Mouse (Mus musculus) urinary bladder, adult 2 months (tissue): ENCODE measurements around the gene Rtkn2. TPM values are rescaled to one million over a fixed set of nuclear protein-coding genes. Genes with fewer than 3 reads are reported as not detected.

Experiments
- DNase-seq: peaks from one replicate; pipeline ENCODE4 v3.0.0; 2022; ENCODE audit warnings: low spot score
- polyA plus RNA-seq: library from polyadenylated mRNA; depleted of rRNA; stranded (reverse); fragments of >200 nt; gene quantifications from 2 replicates; pipeline ENCODE4 v1.2.3, GENCODE M21; 2012; rRNA removed

Rtkn2 gene
- polyA plus RNA-seq, 1 experiment: 0.26 TPM

- no peak for DNase-seq
Observed at GRCm38 (mm10) chr10:68104481-68104880, 125.1 kb downstream of the Rtkn2 start.

DNA sequence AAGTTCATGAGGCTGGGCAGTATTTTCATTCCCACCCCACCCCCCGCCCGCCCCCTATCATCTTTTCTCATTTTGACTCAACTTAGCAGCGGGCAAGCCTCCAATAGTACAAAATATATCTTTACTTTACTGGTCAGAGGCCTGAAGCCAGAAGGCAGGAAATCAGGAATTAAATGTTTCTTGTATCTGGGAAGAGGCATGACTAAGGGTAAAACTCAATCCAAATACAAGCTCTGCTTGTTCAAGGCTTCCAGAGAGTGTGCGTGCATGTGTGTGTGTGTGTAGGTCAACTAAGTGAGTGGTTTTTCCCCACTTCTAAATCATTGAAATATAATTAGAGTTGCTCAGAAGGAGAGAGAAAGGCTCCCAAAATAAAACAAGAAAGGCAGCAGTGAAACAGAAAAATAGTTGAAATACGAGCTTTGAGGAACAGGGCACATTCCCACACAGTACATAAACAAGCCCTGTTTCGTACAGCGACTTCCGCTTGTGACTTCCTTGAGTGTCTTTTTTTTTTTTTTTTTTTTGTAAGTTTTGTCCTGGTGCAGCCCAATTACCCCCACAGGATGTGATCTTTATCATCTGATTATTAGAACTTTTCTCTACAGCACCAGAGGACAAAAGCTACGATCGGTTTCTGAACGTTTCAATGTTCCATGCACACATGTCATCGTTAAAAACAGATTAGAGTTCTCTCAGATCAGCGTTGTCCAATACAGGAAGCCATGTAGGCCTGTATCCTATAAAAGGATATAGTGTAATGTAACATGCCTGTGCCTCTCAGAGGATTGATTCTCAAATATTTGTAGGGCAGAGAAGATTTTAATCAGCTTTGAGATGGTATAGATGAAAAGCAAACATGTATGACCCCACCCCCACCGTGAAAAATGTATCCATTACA lies 125.8 kb downstream of the Rtkn2 start:
- DNase-seq: no peak

GRCm38 (mm10) chr10:68106351-68106950 lies 127.1 kb downstream of the Rtkn2 start:
- no peak for DNase-seq

GRCm38 (mm10) chr10:68107716-68108115 lies 128.3 kb downstream of the Rtkn2 start:
- DNase-seq: no peak

Other genes with a start within 250 kb of the Rtkn2 start
- 0.80 and 1.1 TPM in 2 replicates for gene Zfp365, start 66.9 kb upstream of the Rtkn2 start, polyA plus RNA-seq